Mouse (Mus musculus) retina, postnatal 1 day (tissue): Measurements from ENCODE around the gene Zfp984.
A peak's percentile ranks its signal among the peaks of the same experiment; 100 is the strongest.
"Not testable (repeated sequence)": the region's sequence is repeated elsewhere in the genome, so short reads cannot be mapped to it uniquely, and the experiment has no call there.

Experiments
- DNase-seq: peaks from one replicate; pipeline ENCODE4 v3.0.0-alpha.2; 2012

The Zfp984 gene

GRCm38 (mm10) chr4:147809292-147809965, at the start of gene Zfp984:
Gene Zfp984, minus strand, starts transcription at chr4:147809788.
- DNase-seq, result peak; percentile 69

GRCm38 (mm10) chr4:147850776-147851175, 41.2 kb upstream of the Zfp984 start:
- no peak for DNase-seq

GRCm38 (mm10) chr4:147848584-147848991, 39.0 kb upstream of the Zfp984 start:
- DNase-seq, result no peak

GRCm38 (mm10) chr4:147847614-147848583, 38.3 kb upstream of the Zfp984 start, which contains the start of gene Zfp933:
Gene Zfp933, minus strand, starts transcription at chr4:147848366.
- peak; percentile 96 for DNase-seq

- no peak for DNase-seq
These were observed 33.3 kb upstream of the Zfp984 start for GRCm38 (mm10) chr4:147842871-147843270.

GRCm38 (mm10) chr4:147839282-147839681, 29.7 kb upstream of the Zfp984 start:
- not testable (repeated sequence) for DNase-seq

GRCm38 (mm10) chr4:147824389-147824788, 14.8 kb upstream of the Zfp984 start:
- DNase-seq, result no peak

GRCm38 (mm10) chr4:147821414-147821813, 11.8 kb upstream of the Zfp984 start:
- DNase-seq, result not testable (repeated sequence)

- DNase-seq, result not testable (repeated sequence)
These were observed 10.1 kb upstream of the Zfp984 start for GRCm38 (mm10) chr4:147819659-147820058.

- peak; percentile 42 for DNase-seq
These were observed 5.1 kb upstream of the Zfp984 start for GRCm38 (mm10) chr4:147814592-147815167.

- no peak for DNase-seq
These were observed 3.7 kb upstream of the Zfp984 start for GRCm38 (mm10) chr4:147813249-147813765.

GRCm38 (mm10) chr4:147809966-147810304, 347 bp upstream of the Zfp984 start:
- DNase-seq, result not testable (repeated sequence)

GRCm38 (mm10) chr4:147808483-147808882, 1.1 kb downstream of the Zfp984 start:
- not testable (repeated sequence) for DNase-seq

GRCm38 (mm10) chr4:147795308-147795707, 14.3 kb downstream of the Zfp984 start:
- DNase-seq, result not testable (repeated sequence)

GRCm38 (mm10) chr4:147794026-147794665, 15.4 kb downstream of the Zfp984 start:
- DNase-seq, result not testable (repeated sequence)

GRCm38 (mm10) chr4:147793390-147793916, 16.1 kb downstream of the Zfp984 start:
- not testable (repeated sequence) for DNase-seq

- DNase-seq, result not testable (repeated sequence)
These were observed 17.9 kb downstream of the Zfp984 start for GRCm38 (mm10) chr4:147791729-147792128.

GRCm38 (mm10) chr4:147746255-147746654, 63.3 kb downstream of the Zfp984 start:
- DNase-seq, result not testable (repeated sequence)

- DNase-seq, result peak; percentile 35
These were observed 70.8 kb downstream of the Zfp984 start for GRCm38 (mm10) chr4:147738636-147739369.
